Mouse (Mus musculus) thymus, postnatal 4 days (tissue): ENCODE results near the gene D17H6S53E.

Experiments used
- DNase-seq: peaks from one replicate; pipeline ENCODE4 v3.0.0; 2021

Gene D17H6S53E

DNA sequence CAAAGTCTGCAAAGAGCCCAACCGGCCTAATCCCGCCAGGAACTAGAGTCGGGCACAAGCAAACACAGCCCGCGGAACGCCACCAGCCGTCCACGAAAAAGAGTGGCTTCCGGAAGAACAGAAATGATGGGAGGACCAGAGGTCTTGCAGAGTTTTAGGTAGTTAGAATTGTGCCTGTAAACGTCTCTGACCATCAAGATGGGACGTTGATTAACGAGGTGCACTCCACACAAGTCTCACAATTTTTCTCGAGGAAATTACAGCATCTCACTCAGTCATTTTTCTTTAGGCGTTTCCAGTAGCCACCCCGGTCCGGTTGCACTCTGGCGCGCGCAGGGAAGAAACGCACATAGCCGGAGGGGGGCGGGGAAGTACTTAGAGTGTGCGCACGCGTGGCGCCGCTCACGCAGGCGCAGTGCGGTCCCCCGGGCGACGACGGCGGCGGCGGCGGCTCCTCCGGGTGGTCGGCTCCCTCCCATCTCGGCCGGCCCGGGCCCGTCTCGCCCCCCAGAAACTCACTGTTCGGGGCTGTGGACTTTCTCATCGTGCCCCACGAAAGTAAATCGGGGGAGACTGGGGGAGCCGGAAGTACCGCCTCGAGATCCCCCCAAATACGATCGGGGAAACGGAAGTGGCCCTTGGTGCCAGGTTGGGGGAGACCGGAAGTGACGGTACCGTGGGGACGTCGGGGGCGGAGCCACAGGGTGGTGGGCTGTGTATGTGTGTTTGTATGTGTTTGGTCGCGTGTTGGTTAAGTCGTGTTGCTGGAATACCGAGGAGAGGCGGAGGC lies 8.8 kb downstream of the D17H6S53E start, which contains the start of gene Bag6:
Gene Bag6 (plus strand): TSS at position 378 of the 790 bp plus-strand sequence.
- DNase-seq, result peak; percentile 95

DNA sequence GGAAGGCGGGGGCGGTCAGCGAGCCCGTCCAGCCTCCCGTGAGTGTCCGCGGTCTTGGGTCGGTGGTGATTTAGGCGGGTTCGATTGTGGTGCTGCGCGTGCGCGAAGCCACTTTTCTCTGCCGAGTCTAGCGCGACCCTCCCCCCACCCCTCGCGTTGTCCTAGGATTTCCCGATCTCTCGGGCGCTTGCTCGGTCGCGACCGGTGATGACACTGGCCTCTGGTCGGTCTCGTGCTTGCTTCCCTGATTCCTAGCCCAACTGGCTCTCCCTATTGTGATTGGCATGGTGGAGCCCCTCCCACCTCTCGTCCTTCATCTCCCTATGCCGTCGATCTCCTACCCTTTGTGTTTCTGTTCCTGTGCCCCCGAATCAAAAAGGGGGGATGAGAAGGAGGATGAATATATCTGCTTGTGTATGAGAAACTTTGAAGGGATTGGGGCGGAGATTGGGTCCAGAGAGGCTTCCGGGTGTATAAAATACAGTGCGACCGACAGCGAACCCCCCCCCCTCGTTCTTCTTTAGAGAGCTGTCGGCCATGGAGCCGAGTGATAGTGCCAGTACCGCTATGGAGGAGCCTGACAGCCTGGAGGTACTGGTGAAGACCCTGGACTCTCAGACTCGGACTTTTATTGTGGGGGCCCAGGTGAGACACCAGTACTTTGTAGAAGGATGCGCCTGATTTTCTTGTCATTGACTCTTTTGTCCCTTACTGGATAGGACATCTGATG lies 9.6 kb downstream of the D17H6S53E start:
- DNase-seq, result no peak

DNA sequence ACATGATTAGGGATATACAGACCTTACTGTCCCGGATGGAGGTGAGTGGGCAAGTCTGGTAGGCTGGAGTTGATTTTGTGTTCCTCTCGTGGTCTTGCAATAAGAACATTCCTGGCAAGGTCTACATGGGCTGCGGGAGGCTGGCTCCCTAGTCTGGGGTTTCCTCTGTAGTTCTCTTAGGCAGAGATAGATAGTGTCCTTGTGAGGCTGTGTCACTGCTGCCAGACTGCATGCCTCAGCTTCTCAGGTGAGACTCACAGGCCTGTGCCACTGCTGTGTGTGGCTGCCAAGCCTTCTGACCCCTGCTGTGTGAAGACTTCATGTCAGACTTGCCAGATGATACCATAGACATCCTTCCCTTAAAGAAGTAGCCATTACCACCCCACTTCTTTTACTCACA lies 13.1 kb downstream of the D17H6S53E start:
- no peak for DNase-seq

DNA sequence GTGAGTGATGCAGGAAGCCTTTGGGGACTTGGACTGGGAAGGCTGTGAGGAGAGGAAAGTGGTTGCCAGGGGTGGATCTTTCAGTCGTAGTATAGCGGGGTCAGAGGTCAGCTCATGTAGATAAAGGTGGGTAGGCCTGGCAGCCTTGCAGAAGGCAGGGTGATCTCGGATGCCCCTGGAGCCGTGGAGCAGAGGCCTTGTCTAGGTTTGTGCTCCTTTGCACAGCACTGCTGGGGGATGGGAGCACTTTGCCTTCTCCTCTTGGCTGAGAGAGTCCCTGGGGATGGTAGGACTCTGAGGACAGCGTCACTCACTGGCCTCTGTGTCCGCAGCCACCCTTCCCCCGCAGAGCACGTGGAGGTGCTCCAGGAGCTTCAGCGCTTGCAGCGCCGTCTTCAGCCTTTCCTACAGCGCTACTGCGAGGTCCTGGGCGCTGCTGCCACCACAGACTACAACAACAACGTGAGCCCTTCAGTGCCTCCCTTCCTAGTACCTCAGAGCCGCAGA lies 14.4 kb downstream of the D17H6S53E start:
- DNase-seq, result no peak

DNA sequence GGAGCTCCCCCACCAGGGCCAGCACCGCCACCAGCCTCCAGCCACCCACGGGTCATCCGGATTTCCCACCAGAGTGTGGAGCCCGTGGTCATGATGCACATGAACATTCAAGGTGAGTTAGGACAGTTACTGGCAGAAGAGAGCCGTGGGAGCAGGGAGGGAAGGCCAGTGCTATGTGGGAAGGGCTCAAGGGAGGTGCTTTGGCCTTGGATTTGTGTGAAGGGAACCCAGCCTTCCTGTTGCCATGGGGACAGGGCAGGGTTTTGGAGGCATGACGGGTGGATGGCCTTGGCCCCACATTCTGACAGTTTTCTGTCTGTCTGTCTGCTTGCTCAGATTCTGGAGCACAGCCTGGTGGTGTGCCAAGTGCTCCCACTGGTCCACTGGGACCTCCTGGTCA lies 15.8 kb downstream of the D17H6S53E start:
- no peak for DNase-seq

- no peak for DNase-seq
Measured at GRCm38 (mm10) chr17:35146139-35146538, 20.0 kb downstream of the D17H6S53E start.

DNA sequence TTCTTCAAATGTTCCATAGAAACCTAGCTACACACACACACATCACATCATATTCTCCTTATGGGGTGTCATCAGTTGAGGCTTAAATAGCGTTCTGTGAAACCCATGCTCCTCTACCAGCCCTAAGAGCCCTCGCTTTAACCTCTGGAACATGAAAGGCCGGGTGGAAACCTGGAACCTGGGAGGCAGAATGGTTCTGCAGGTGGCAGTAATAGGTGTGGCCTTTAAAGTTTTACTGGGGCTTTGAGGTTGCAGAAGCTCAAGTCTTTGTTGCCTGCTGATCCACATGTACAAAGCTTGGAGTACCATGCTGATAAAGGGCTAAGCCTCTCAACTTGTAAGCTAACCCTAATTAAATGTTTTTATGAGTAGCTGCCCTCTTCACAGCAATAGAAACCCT lies 21.2 kb downstream of the D17H6S53E start:
- no peak for DNase-seq

- DNase-seq, result no peak
Measured at GRCm38 (mm10) chr17:35147922-35148639, 21.9 kb downstream of the D17H6S53E start.

- no peak for DNase-seq
Measured at GRCm38 (mm10) chr17:35152121-35152520, 25.9 kb downstream of the D17H6S53E start.

DNA sequence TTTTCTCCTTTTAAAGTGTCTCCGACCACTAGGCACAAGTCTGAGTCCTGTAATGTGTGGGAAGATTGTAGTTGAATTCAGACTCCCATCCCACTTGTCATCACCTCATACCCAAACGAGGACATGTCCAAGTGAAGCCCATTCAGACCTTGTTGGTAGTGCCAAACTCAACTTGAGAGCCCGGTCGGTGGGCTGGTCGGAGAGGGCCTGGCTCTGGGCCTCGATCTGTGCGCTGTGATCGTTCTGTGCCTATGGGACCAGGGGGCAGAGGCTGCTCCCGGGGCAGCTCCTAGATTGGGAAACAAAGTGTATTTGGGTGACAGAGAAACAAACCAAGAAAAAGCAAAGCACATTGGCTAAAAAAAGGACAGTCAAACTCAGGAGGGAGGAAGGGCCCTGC lies 26.9 kb downstream of the D17H6S53E start:
- no peak for DNase-seq

- no peak for DNase-seq
Measured at GRCm38 (mm10) chr17:35153931-35154330, 27.8 kb downstream of the D17H6S53E start.

GRCm38 (mm10) chr17:35154616-35155015 lies 28.4 kb downstream of the D17H6S53E start:
- no peak for DNase-seq

DNA sequence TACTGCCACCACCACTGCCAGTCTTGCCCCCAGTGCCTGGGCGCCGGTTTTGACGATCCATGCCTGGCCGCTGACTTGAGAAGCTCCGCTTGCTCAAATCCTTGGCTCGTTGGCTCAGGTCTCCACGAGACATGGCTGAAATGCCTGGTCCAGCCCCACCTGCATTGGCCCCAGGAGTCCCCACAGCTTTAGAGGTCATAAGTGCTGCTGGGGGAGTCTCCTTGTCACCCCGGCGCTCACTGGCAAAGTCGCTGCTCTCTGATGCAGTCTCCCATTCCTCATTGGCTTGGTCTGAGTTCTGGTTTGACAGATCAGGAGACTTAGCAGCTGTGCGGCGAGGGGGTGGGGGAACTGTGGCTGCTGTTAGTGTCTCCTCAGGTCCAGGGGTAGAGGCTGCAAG lies 29.3 kb downstream of the D17H6S53E start:
- no peak for DNase-seq

GRCm38 (mm10) chr17:35156461-35157200 lies 30.5 kb downstream of the D17H6S53E start:
- no peak for DNase-seq

GRCm38 (mm10) chr17:35157254-35157653 lies 31.1 kb downstream of the D17H6S53E start:
- DNase-seq, result no peak

DNA sequence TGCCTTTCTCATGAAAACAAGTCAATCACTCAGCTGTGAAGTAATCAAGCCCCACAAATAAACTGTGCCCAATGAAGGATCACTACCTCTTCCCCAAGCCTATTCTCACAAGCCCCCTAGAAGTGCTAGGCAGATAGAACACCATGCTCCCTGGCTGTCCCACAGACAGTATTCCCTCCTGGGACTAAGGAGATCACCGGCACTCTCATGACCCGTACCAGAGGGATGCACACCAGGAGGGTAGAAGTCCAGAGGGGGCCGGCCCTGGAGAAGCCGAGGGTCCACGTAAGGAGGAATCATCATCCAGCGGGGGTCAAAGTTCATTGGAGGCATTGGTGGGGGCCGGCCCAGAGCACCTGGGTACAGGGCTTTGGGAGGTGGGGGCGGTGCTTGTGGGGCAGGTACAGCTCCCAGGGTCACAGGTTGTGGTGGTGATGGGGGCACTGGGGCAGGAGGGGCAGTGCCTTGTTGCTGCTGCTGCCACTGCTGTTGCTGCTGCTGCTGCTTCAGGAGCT lies 31.5 kb downstream of the D17H6S53E start:
- no peak for DNase-seq

DNA sequence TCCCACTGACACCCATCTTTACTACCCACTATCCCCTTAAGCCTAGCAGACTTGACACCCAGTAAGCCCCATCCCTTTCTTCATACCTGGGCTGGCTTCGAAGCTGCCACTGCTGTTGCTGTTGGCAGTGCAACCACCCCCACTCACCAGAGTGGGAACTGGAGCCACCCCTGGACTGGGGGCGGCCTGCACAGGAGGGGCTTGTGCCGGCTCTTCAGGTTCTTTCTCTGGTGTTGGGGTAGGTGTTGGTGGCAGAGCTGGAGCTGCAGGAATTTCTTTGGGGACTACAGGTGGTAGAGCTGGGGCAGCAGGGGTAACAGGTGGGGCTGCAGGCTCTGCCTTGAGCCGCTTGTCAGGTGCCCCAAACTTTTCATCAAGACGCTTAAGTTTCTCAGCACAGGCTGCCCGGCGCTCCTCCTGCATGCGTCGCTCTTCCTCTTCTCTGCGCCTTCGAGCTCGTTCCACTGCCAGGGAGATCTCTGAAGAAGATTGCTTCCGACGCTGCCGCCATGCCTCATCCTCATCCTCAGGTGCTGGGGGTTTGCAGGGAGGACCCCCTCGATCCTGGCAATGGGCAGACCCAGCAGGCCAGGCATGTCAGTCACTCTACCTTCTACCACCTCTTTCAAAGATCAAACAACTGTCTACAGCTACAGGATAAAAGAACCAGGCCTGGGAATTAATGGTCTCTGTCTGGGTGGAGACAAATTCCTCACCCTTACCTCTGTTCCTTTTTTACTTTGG lies 32.8 kb downstream of the D17H6S53E start:
- DNase-seq, result no peak

- DNase-seq, result no peak
Measured at GRCm38 (mm10) chr17:35159638-35160037, 33.5 kb downstream of the D17H6S53E start.

DNA sequence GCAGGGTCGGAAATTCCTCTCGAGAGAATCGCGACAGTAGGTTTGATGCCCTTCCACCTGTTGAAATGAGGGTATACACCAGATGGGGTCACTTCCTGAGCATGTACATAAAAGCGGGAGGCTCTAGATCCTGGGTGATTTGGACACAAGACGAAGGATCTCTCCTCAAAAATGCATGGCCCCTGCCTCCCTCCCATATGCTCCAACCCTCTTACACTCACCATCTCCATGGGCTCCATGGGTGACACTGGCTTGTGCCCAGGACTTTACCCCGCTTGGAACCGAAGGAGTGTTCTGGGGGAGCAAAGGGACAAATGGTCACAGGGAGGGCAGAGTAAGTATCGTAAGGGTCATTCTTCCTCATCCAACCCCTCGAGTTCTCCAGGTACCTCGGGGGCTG lies 35.2 kb downstream of the D17H6S53E start:
- no peak for DNase-seq

GRCm38 (mm10) chr17:35162121-35162520 lies 35.9 kb downstream of the D17H6S53E start:
- DNase-seq, result no peak

DNA sequence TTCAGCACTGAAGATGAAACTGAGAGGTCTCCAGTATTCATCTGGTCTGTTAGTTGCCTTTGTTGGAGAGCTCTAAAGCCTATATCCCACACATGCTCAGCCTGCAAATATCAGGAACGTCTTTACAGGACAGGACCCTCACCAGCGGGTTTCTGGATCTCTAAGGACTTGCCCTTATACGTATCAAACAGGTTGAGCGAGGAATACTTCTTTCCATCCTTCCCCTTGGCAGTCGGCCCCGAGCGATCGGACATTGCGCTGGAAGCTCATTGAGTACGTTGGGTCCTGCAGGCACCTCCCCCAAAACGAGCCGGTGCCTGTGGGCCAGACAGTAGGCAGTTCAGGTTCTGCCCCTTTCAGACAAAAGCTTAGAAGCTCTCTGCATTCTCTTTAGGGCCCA lies 36.6 kb downstream of the D17H6S53E start:
- DNase-seq, result no peak
